Mouse (Mus musculus): ENCODE measurements around the gene Arhgap33.

Arhgap33 gene

DNA sequence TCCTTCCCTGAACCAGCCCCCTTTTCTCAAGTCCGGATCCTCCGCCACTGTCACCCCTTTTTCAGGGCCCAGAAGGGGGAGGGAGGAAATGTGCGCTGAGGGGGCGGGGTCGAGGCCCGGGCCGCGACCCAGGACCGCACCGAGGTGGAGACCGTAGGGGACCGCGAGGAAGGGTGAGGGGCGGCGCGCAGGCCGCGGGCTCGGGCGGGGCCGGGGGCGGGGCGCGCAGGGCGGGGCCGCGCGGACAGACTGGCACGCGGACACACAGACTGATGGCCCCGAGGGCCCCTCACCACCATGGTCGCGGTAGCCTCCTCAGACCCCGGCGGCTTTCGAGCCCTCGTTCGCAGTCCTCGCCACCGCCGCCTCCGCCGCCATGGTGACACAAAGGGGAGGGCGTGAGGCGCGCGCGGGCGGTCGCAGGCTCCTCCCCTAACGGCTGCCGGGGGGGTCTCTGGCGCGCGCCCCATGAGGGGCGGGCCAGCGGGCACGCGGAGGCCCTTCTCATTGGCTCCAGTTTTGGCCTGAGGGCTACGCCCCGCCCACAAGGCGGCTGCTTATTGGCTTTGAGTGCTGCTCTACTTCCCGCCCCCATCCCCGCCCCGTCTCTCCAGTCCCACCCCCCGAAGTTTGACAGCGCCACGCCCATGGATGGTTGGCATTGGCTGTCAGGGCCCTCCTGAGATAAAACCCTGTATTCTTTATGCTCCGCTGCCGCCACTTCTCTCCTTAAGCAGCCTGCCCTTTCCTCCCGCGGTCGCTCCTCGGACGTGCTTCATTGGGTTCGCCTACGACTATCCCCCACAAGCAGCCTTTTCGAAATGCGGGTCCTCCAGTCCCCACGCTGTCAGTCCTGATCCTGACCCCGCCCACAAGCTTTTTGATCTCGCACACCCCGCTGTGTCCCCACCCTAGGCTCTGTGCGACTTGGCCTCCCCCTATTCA is at the start of gene Arhgap33:
Arhgap33 (minus strand) TSS at position 428 of the 945 bp plus-strand sequence.
- in situ Hi-C loops (cut with MboI; ENCODE audit: low pct_unique_long_range_greater_than_20kb in 1 of 2, low sequenced_read_pairs in 2 of 2, unreplicated experiment in 1 of 2) = no loop called here

DNA sequence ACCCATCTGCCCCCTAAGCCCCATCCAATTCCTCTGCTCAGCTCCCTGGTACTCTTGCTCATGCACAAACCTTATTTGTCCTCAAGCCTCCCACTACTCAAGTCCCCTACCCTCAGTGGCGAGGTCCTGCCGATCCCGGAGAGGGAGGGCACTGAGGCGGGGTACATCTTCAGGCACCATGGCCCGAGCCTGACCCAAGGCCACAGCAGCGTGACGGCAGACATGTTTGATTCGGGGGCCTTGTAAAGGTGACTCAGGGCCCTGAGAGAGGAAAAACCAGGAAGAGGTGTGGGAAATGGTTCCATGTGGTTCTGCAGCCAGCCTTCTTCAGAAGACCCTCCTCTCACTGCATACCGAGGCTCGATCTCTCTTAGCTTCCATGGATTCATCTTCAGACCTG is 49.5 kb upstream of the Arhgap33 start:
- in situ Hi-C loops (cut with MboI; ENCODE audit: low pct_unique_long_range_greater_than_20kb in 1 of 2, low sequenced_read_pairs in 2 of 2, unreplicated experiment in 1 of 2) = no loop called here

DNA sequence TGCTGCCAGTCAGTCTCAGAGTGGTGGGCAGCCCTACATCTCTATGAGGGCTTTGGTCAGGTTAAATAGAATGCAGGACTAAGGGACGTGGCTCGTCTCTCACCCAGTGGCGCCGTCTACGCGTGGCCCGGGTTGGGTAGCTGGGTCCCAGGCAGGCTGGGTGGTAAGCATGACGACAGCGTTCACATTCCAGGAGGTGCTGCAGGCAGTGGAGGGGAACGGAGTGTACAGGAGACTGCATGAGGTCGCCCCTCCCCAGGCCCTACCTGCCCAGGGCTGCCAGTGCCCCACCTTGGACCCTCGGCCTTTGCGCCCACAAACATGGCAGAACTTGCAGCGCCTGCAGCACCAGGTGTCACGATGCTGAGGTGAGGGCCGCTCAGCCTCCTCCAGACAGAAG is 46.7 kb upstream of the Arhgap33 start:
- in situ Hi-C loops (cut with MboI; ENCODE audit: low pct_unique_long_range_greater_than_20kb in 1 of 2, low sequenced_read_pairs in 2 of 2, unreplicated experiment in 1 of 2) = no loop called here

DNA sequence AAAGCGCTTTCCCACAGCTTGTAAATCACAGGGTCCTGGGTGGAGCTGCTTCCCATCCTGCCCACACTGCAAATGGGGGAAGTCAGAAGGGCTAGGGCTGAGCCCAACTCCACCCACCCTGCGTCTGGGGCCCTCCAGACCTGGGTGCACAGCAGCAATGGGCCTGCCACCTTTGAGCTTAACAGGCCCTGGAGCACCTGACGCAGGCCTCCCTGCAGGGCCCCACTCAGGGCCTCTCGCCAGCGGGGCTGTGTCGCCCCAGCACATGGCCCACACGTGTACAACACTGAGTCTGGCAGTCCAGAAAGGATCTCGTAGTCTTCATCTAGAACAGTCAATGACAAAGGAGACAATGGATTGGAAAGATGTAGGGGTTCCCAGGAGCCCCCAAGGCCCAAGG is 45.1 kb upstream of the Arhgap33 start:
- in situ Hi-C loops (cut with MboI; ENCODE audit: low pct_unique_long_range_greater_than_20kb in 1 of 2, low sequenced_read_pairs in 2 of 2, unreplicated experiment in 1 of 2) = no loop called here

DNA sequence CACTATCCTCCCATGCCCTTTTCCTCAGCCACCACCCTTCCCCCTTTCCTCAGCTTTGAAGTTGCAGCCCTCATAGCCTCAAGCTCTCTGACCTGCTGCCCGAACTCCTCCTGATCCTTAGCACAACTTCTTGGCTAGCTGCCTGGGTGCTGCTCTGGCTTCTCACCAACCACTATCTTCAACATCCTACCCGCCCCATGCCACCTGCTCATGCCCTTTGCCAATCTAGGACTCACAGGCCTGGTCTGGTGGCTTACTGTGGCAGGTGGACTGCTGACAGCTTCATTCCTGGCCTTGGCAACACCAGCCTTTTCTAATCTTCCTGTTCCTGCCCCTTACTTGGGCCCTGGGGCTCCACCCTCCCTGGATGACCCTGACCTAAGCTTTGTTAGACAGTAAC is 38.1 kb upstream of the Arhgap33 start:
- in situ Hi-C loops (cut with MboI; ENCODE audit: low pct_unique_long_range_greater_than_20kb in 1 of 2, low sequenced_read_pairs in 2 of 2, unreplicated experiment in 1 of 2) = no loop called here

DNA sequence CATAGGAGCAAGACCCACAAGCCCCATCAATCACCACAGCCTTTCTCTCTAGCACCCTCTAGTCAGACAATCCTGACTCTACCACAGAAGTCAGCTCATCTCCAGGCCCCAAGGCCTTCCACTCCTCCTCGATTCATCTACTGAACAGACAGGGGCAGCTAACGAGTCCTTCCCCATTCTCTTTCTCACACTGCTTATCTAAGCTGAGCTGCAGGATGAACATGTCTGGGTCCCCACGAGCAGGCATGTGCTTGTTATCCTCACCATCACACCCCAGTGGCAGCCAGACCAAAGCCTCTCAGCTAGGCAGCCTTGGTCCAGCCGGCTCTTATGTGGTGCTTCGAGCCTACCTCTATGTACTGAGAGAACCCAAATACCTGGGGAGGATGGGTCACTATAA is 37.5 kb upstream of the Arhgap33 start:
- in situ Hi-C loops (cut with MboI; ENCODE audit: low pct_unique_long_range_greater_than_20kb in 1 of 2, low sequenced_read_pairs in 2 of 2, unreplicated experiment in 1 of 2) = no loop called here

DNA sequence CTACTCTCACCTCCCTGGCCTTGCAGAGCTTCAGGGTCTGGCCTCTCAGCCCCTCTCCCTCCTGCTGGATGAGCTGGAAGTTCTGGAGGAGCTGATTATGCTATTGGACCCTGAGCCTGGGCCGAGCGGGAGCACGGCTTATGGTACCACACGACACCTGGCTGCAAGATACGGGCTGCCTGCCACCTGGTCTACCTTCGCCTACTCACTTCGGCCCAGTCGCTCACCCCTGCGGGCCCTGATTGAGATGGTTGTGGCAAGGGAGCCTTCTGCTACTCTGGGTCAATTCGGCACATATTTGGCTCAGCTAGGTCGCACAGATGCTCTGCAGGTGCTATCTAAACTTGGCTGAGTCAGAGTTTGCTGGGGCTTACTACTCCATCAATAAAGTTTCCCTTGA is 32.7 kb upstream of the Arhgap33 start:
- in situ Hi-C loops (cut with MboI; ENCODE audit: low pct_unique_long_range_greater_than_20kb in 1 of 2, low sequenced_read_pairs in 2 of 2, unreplicated experiment in 1 of 2) = no loop called here

DNA sequence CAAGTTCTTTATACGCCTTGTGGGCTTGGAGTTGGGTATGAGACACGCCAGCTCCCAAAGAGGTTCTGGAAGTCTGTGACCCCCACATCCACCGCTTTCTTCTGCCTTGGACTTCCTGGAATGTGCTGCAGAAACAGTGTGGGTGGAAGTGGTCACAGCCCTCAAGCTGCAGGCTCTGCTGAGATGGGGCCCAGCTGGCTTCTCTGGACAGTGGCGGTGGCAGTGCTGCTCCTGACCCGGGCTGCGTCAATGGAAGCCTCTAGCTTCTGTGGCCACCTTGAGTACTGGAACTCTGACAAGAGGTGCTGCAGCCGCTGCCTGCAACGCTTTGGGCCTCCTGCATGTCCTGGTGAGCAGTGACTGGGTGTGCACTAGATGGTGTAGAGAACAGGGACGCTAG is 31.2 kb upstream of the Arhgap33 start:
- in situ Hi-C loops (cut with MboI; ENCODE audit: low pct_unique_long_range_greater_than_20kb in 1 of 2, low sequenced_read_pairs in 2 of 2, unreplicated experiment in 1 of 2) = no loop called here

DNA sequence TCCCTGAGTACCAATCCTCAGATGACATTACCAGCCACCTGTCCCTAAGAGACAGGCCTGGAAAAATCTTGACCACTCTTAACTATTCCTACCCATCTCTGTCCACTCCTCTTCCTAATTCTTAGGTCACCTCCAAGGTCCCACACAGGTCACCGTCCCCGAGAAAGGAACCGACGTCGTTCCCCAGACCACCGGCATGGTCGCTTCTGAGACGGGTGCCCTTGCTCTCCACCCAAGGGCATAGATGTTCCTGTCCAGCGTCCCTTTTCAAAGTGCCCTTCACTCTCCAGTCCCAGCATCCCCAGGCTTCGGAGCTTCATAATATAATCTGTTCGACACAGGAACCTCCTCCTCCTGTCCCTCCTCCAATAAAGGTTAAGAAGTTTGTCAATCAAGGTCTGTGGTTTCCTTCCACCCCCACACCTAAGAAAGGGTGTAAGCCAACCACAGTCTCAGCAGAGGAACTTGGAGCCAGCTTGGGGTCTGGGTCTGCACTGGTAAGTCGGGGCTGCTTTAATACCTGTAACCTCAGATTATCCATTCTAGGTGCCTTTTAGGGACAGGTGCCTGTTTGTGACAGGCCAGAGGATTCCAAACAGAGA is 30.2 kb upstream of the Arhgap33 start, which contains the start of gene Igflr1:
Igflr1 (plus strand) TSS at position 458 of the 602 bp plus-strand sequence.
- in situ Hi-C loops (cut with MboI; ENCODE audit: low pct_unique_long_range_greater_than_20kb in 1 of 2, low sequenced_read_pairs in 2 of 2, unreplicated experiment in 1 of 2) = no loop called here

DNA sequence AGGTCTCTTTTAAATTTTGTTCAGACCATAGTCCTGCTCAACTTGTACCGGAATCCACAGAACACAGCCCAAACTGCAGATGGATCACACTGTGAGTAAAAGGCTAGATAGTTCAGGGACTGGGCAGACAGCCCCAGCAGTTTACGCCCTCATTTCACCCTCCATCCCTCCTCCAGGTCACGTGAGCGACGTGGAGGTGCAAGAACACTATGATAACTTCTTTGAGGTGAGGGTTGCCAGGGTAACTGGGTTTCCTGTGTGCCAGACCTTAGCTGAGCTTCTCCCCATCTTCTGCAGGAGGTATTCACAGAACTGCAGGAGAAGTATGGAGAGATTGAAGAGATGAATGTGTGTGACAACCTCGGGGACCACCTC is 29.0 kb upstream of the Arhgap33 start:
- in situ Hi-C loops (cut with MboI; ENCODE audit: low pct_unique_long_range_greater_than_20kb in 1 of 2, low sequenced_read_pairs in 2 of 2, unreplicated experiment in 1 of 2) = no loop called here

DNA sequence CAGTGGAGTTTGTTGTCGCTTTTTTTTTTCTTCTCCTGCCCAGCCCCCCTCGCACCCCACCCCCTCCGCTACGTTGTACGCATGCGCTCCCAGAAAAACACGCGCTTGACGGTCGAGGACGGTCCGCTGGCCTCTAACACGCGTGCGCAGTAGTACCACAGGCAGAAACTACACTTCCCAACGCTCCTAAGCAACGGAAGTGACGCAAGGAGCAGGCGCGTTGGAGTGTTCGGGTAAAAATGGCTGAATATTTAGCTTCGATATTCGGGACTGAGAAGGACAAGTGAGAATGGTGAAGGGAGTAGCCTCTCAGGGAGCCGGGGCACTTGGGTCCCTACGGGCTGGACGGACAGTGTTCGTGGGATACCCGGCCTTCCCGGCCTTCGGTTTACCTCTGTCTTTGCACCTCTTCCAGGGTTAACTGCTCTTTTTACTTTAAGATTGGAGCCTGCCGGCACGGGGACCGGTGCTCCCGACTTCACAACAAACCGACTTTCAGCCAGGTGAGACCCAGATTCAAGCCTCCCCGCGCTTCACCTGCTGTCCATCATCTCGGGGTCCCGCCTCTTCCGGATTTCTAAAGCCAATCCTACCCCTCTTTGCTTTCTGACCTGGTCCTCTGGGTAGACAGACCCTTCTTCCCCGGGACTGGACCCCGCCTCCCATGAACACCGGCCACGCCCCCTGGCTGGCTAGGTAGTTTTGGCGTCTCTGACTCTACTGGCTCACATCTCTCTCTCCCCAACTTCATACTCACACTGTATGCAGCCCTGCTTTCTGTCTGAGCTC is 28.5 kb upstream of the Arhgap33 start, which contains the start of the genes U2af1l4, Gm49396 and Psenen:
U2af1l4 (plus strand) TSS at position 185 of the 789 bp plus-strand sequence.
Gm49396 (plus strand) TSS at position 228 of the 789 bp plus-strand sequence.
Psenen (minus strand) TSS at position 511 of the 789 bp plus-strand sequence.
- in situ Hi-C loops (cut with MboI; ENCODE audit: low pct_unique_long_range_greater_than_20kb in 1 of 2, low sequenced_read_pairs in 2 of 2, unreplicated experiment in 1 of 2) = no loop called here

DNA sequence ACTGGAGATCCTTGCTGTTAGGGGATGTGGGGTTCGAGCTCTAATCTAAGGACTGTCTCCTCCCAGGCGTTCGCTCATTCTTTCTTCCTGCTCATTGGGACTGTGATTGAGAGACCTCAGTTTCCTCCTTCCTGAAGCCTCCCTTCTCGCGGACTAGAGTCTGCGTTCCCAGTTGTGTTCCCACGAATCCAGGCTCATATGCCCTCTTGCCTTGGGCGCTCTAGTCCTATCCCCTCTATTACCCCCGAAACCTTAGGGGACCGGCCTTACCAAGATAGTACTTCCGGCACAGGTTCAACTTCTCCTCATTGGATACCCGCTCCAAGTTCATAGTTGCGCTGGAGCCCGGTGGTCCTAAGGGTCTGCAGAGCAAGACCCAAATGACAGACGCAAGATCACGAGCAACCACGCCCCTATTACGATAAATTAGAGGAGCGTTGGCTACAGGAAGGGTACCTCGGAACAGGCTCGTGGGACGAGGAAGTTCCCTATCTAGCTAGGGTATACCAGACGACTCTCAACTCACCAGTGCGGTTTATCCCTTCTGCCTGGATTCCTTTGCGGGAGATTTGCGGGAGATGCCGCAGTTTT is 27.8 kb upstream of the Arhgap33 start:
- in situ Hi-C loops (cut with MboI; ENCODE audit: low pct_unique_long_range_greater_than_20kb in 1 of 2, low sequenced_read_pairs in 2 of 2, unreplicated experiment in 1 of 2) = no loop called here

DNA sequence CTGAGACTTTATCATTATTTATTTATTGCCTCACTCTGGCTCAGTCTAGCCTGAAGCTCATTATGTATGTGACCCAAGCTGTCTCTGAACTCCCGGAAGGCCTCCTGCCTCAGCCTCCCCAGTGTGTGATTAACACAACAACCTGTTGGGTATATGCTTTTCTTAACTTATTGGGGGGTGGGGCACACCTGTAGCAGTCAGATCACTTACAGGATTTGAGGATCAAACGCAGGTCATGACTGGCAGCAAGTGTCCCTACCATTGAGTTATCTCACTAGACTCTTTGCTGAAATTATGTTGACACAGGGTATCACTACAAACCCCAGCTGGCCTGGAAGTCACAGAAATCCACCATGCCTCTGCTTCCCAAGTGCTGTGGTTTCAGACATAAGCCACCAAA is 25.4 kb upstream of the Arhgap33 start:
- in situ Hi-C loops (cut with MboI; ENCODE audit: low pct_unique_long_range_greater_than_20kb in 1 of 2, low sequenced_read_pairs in 2 of 2, unreplicated experiment in 1 of 2) = no loop called here

DNA sequence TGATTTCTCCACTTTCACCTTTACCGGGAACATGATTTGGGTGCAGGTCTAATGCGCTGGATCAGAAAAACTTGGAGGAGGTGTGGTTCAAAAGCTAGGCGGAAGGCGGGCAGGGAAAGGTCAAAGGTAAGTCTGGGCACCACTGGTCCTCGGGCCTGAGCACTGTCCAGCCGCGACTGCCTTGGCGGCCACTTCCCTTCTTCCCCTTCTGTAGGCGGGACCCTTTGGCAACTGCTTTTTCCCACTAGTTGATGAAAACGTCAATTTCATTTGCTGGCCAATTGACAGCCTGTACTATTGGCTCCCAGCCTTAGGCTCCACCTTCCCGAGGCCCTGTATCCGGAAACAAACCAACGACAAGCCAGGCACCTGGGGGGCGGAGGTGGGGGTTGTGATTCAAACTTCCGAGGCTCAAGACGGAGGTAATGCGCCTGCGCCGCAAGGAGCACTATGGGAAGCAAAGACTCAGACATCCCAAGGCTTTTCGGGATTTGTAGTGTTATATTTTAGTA is 24.6 kb upstream of the Arhgap33 start, which contains the start of gene Lin37:
Lin37 (minus strand) TSS at position 396 of the 512 bp plus-strand sequence.
- in situ Hi-C loops (cut with MboI; ENCODE audit: low pct_unique_long_range_greater_than_20kb in 1 of 2, low sequenced_read_pairs in 2 of 2, unreplicated experiment in 1 of 2) = no loop called here

DNA sequence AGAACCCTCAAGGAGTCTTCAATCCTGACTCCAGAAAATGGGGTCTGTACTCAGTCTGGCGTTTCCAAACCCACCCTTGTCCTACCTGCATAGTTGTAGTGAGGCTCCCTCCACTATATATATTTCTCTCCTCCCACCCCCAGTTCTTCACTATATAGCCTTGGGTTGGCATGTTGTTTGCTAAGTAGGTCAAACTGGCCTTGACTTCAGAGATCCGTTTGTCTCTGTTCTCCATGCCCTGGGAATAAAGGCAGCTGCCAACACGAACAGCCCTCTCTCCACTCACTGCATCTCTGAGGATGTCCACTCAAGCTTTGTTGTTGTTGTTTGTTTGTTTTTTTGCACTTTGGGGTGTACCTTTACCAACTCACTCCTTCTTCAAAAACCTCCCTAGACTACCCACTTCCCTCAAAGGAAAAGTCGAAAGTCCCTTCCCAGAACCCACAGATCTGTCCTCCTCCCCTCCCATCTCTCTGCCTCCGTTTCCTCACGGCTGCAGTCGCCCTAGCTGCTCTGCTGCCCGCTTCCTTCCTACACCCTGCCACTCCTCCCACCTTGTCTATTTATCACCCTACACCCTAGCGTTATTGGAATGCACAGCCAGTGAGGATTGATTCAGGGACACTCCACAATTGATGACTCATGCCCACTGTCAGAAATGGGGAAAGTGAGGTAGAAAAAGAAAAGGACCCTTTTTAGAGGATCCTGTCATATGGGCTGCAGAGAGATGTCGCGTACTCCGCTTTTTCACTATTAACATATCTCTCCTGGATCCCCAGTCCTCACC is 24.0 kb upstream of the Arhgap33 start:
- in situ Hi-C loops (cut with MboI; ENCODE audit: low pct_unique_long_range_greater_than_20kb in 1 of 2, low sequenced_read_pairs in 2 of 2, unreplicated experiment in 1 of 2) = no loop called here

DNA sequence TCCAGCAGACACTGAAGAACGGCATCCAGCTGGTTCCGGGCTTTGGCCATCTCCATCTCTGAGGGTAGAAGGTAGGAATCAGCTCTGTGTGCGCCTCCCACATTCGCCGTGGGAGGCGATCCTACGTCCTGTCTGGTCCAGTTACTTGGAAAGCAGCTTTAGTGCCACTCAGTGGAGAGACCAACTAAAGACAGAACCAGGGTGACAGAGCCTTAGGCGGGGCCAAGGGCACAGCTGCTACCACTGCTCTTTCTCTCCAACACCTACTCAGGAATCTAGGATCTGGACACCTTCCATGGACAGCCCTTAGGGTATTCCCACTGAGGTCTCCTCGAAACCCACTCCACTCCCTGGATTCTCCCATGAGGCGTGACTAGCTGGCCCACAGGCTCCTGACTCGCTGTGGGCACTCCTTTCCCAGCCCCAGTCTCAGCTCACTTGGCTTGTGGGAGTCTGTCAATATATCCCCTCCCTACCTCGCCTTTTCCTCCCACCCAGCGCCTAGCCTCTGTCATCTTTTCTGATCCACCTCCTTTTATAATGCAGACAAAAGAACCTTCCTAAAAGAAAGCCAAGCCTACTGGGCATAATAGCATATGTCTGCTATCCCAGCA is 23.1 kb upstream of the Arhgap33 start:
- in situ Hi-C loops (cut with MboI; ENCODE audit: low pct_unique_long_range_greater_than_20kb in 1 of 2, low sequenced_read_pairs in 2 of 2, unreplicated experiment in 1 of 2) = no loop called here

DNA sequence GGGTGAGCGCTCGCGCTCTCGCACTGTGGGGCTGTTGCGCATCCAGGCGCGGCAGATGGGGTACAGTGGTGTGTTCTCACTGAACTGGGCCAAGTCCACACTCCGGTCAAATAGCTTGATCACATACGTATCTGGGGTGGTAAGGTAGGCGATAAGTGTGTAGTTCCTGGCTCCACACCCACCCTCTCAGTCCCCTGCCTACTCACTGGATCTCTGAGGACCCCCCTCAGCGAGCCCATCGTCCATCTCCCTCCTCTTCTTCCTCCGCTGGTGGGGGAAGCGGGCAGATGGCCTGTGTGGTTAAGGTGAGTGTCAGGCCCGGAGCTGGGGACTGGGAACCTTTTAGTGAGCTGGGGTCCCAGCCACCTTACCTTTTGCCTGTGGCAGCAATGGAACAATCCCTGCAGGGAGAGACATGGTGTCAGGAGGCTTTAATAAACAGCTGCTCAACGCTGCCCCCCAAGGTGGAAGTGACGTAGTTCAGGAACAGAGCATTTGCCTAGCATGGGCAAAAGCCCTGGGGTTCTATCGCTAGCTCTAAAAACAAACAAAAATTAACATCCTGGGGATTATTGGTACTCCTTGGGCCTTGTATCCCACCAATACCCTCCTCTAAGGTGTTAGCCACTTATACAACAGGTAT is 22.2 kb upstream of the Arhgap33 start:
- in situ Hi-C loops (cut with MboI; ENCODE audit: low pct_unique_long_range_greater_than_20kb in 1 of 2, low sequenced_read_pairs in 2 of 2, unreplicated experiment in 1 of 2) = no loop called here

All from mouse embryonic stem cell (cell line).